Mouse (Mus musculus): ENCODE measurements at regions not wholly inside any gene's neighbourhood (a gene's known extent, or its start where the extent isn't known, plus 50 kb on each side); places are given as distances from the start of the nearest gene placed in this dataset.

- TF ChIP-seq POLR2A (IDR thresholded peaks at IDR 0.05; ENCODE audit: control insufficient read depth, extremely low read depth, insufficient read depth, low read length, poor library complexity) (no peak), CTCF (IDR thresholded peaks at IDR 0.05; ENCODE audit: borderline replicate concordance, control insufficient read depth, extremely low read depth, insufficient read depth, low read length, poor library complexity) (no peak)
Observed at GRCm38 (mm10) chr10:66683160-66683559, 412.8 kb upstream of the Jmjd1c start.
